Mouse (Mus musculus) hindbrain, postnatal 0 days (tissue): ENCODE measurements around the gene Stmn1. TPM values are rescaled to one million over a fixed set of nuclear protein-coding genes. Genes with fewer than 3 reads are reported as not detected.

Source experiments
- ATAC-seq: fragments of 200-750 bp; cut with Nextera tagmentation; 2 replicates; pipeline ENCODE4 v1.8.0; 2017; ENCODE audit warnings: mild to moderate bottlenecking, moderate TSS enrichment, moderate library complexity
- DNase-seq: peaks from one replicate; pipeline ENCODE4 v3.0.0-alpha.2; 2015; ENCODE audit warnings: low spot score
- H3K27ac ChIP-seq: fragments of 300-500 bp; sonication (generic); 2 replicates; pipeline ENCODE4 v1.5.1; 2014; ENCODE audit warnings: mild to moderate bottlenecking
- H3K27me3 ChIP-seq: fragments of 300-500 bp; sonication (generic); 2 replicates; pipeline ENCODE4 v1.6.1; 2014; ENCODE audit warnings: low read length, mixed read lengths; ENCODE audit not compliant: insufficient read depth
- H3K36me3 ChIP-seq: fragments of 300-500 bp; sonication (generic); 2 replicates; pipeline ENCODE4 v1.6.1; 2014; ENCODE audit warnings: low read length, mixed read lengths; ENCODE audit not compliant: insufficient read depth
- H3K4me1 ChIP-seq: fragments of 300-500 bp; sonication (generic); 2 replicates; pipeline ENCODE4 v1.6.1; 2014; ENCODE audit warnings: antibody characterized with exemption, low read length, mixed read lengths; ENCODE audit not compliant: insufficient read depth
- H3K4me2 ChIP-seq: fragments of 300-500 bp; sonication (generic); 2 replicates; pipeline ENCODE4 v1.6.1; 2014; ENCODE audit warnings: low read depth, mild to moderate bottlenecking, low read length, moderate library complexity, mixed read lengths
- H3K4me3 ChIP-seq: fragments of 300-500 bp; sonication (generic); 2 replicates; pipeline ENCODE4 v1.5.1; 2014; ENCODE audit warnings: low read length
- H3K9ac ChIP-seq: fragments of 300-500 bp; sonication (generic); replicated peaks from 2 replicates; pipeline ENCODE4 v1.6.1; 2014; ENCODE audit warnings: mild to moderate bottlenecking, low read length, moderate library complexity, mixed read lengths
- H3K9me3 ChIP-seq: fragments of 300-500 bp; sonication (generic); 2 replicates; pipeline ENCODE4 v1.6.1; 2016; ENCODE audit warnings: low read length, mixed read lengths
- CTCF ChIP-seq: IDR thresholded peaks from 2 replicates; pipeline ENCODE4 v1.5.1; 2016; ENCODE audit warnings: antibody characterized with exemption, control low read depth, low read depth
- WGBS: fragments of 180-500 bp; shearing (Covaris S2); extraction: QIAGEN DNeasy Blood & Tissue Kit; methylation state at CpG from one replicate; pipeline ENCODE4 v1.1.7; 2014; 5-methylcytosine and 5-hydroxymethylcytosine counted together
- polyA plus RNA-seq: library from polyadenylated mRNA; unstranded; fragments of >200 nt; fragmentation: Nextera tagmentation; extraction: Ambion mirVana; gene quantifications from 2 replicates; pipeline ENCODE4 v1.2.1, GENCODE M21; 2015
- total RNA-seq: library from RNA; depleted of rRNA; stranded (reverse); fragments of >200 nt; gene quantifications from 2 replicates; pipeline ENCODE4 v1.2.3, GENCODE M21; 2014

The Stmn1 gene
- total and polyA plus RNA-seq, 2 experiments from 2014 or later, result 752 to 4,307 TPM

DNA sequence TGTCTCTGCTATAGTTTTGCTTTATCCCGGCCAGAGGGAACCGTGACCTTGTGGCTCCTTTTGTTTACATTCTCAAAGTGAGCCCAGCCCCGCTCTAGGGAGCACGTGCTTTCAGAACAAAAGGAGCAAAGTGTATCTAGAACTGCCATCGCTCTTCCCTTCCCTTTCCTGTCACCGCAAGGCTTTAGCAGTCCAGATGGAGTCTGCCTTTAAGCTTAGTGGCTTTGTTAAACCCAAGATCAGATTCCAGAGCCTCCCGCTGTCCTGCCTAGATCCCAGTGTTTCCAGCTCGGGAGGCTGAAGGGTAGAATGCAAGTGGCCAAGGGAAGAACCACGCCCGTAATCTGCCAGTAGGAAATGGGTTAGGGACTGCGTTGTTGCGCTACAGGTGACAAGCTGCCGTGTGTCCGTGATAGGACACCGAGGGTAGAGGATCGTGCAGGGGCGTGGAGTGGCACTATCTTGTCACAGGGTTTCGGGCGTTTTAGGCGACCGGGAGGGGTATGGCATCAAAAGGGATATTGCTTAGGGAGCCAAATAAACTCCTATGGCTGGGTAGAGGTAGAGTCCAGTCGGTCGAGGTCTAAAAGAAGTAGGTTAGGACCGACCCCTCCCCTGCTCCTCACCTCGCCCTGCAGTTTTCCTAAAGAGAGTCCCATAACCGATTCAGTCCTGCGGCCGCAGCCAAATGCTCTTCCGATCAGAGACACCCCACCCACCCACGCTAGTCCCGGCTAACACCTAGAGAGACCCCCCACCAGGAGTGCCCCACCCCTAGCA, 495 bp upstream of the Stmn1 start:
- TF ChIP-seq CTCF, result no peak
- Histone ChIP-seq H3K4me3 (peak overlapping the region; percentile 92), H3K27ac (peak overlapping the region; percentile 98), H3K9ac (peak overlapping the region; percentile 97), H3K4me2 (peak overlapping the region; percentile 83), H3K27me3 (no peaks in the 10 kb centered on the region), H3K9me3 (no peaks in the 10 kb centered on the region), H3K4me1 (peaks cover 3% of the 10 kb centered on the region; the same call in 1 of the 2 replicates), H3K36me3 (peaks cover 7% of the 10 kb centered on the region; the same call in 1 of the 2 replicates)
- peak; percentile 69 for DNase-seq
- WGBS, result under 1% methylated on average over 31 of the region's 31 CpGs
- peak; percentile 36 for ATAC-seq

DNA sequence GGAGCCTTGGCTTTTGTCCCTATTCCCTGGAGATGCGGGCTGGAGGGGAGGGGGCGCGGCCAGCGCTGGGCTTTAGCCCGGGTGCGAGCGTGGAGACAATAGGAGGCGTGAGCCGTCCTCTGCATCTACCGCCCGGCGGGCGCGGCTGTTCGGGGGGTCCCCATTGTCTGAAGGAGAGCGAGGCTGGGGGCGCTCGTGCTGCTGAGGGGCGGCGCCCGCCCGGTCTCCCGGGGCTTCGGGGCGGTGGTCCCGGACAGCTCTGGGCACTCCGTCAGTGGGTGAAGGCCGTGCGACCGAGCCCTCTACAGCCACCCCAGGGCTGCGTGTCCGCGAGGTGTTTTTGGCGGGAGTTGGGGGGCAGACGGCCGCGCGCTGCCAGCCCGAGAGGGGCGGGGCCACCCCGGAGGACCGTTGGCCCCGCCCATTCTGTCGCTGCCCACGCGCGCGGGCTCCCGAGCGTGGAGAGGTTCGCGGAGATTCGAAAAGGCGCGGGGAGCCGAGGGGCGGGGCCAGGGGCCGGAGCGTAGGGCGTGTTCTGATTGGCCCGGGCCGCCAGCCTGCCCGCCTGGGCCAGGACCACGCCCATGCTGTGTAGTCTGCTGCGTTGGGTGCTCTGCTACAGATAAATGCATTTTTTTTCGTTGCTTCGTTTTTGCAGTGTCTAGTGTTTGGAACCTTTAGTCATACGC, 602 bp downstream of the Stmn1 start:
- no peak for TF ChIP-seq CTCF
- Histone ChIP-seq H3K27me3 (no peaks in the 10 kb centered on the region), H3K4me2 (peak overlapping the region; percentile 83)

DNA sequence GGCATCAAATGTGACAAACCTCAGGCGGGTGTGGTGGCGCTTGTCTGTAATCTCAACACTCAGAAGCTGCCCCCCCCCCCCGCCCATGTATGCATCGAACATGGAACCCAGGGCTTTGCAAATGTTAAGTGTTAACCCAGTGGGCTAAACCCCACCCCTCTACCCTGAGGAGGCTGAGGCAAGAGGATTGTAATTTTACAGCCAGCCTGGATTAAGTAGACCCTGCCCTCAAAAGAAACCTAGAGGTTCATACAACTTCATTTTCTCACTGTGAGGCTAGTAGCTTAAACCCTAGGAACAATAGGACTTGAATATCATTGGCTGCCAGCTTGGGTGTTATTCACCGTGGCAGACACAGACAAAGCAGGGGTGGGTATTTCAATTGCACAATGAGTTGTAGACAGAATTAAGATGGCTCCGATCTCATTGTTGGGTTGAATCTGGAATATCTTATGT, 1.2 kb downstream of the Stmn1 start:
- peak overlapping the region; percentile 83 for H3K4me2 ChIP-seq
- ATAC-seq (peak; percentile 19; the same call in 1 of the 2 replicates), DNase-seq (peak; percentile 74)
- H3K9me3 ChIP-seq, result no peaks in the 10 kb centered on the region
- peak overlapping the region; percentile 98 for H3K27ac ChIP-seq
- H3K4me1 ChIP-seq, result peaks cover 6% of the 10 kb centered on the region; the same call in 1 of the 2 replicates
- no peaks in the 10 kb centered on the region for H3K27me3 ChIP-seq
- H3K9ac ChIP-seq, result peak overlapping the region; percentile 97
- no peak for TF ChIP-seq CTCF
- WGBS, result 3% methylated on average over 6 of the region's 6 CpGs
- H3K36me3 ChIP-seq, result peaks cover 14% of the 10 kb centered on the region
- peak overlapping the region; percentile 92 for H3K4me3 ChIP-seq

More for the DNA sequence above, 602 bp downstream of the Stmn1 start:
- Histone ChIP-seq H3K4me3 (peak overlapping the region; percentile 92), H3K4me1 (peaks cover 3% of the 10 kb centered on the region; the same call in 1 of the 2 replicates), H3K9ac (peak overlapping the region; percentile 97), H3K36me3 (peaks cover 7% of the 10 kb centered on the region; the same call in 1 of the 2 replicates), H3K9me3 (no peaks in the 10 kb centered on the region), H3K27ac (peak overlapping the region; percentile 98)
- 3% methylated on average over 54 of the region's 68 CpGs for WGBS
- ATAC-seq (peak; percentile 89), DNase-seq (peak; percentile 98)

DNA sequence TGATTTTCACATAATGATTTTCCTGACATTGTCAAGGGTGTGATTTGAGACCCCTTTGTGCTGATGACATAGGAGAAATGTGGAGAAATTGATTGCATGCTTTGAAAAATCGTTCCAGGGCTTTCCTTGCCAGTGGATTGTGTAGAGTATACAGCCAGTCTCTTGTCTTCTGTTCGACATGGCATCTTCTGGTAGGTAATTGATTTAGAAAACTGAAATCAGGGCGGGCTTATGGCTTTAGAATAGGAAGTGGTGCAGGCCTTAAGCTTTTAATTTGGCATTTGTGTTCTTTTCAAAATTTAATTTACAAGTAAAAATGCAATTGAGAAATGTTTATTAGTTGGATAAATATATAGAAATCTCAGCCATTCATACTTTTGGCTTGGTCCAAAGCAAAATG, 1.9 kb downstream of the Stmn1 start:
- WGBS, result 21% methylated on average over 3 of the region's 3 CpGs
- TF ChIP-seq CTCF, result no peak
- DNase-seq (peak; percentile 55), ATAC-seq (no peak)
- H3K27ac ChIP-seq, result peak overlapping the region; percentile 98
- H3K4me1 ChIP-seq, result peaks cover 6% of the 10 kb centered on the region; the same call in 1 of the 2 replicates
- H3K4me3 ChIP-seq, result peak overlapping the region; percentile 92
- H3K9ac ChIP-seq, result peak overlapping the region; percentile 97
- no peaks in the 10 kb centered on the region for H3K27me3 ChIP-seq
- peaks cover 20% of the 10 kb centered on the region for H3K36me3 ChIP-seq
- peak overlapping the region; percentile 83 for H3K4me2 ChIP-seq
- no peaks in the 10 kb centered on the region for H3K9me3 ChIP-seq

DNA sequence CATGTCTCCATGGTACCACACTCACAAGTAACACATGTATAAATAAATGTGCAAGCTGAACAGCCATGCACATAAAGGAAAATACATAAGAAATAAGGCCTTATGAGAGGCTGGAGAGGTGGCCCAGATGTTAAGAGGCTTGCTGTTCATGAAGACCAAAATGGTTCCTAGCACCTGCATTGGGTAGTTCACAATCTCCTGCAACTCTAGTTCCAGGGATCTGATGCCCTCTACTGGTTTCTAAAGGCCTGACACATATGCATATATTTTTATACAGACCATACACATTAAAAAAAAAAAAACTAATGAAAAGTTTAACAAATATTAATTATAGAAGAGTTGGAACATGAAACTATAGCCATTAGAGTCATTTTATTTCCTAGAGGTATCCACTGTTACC, 3.3 kb downstream of the Stmn1 start:
- Histone ChIP-seq H3K27me3 (no peaks in the 10 kb centered on the region), H3K9ac (no peak overlapping the region), H3K9me3 (no peaks in the 10 kb centered on the region), H3K4me1 (peaks cover 6% of the 10 kb centered on the region; the same call in 1 of the 2 replicates), H3K36me3 (peaks cover 31% of the 10 kb centered on the region), H3K27ac (peak overlapping the region; percentile 98; the same call in 1 of the 2 replicates), H3K4me3 (peak overlapping the region; percentile 92), H3K4me2 (peak overlapping the region; percentile 83)
- peak; percentile 59 for DNase-seq
- ATAC-seq, result no peak
- peak; percentile 53; the same call in 1 of the 2 replicates for TF ChIP-seq CTCF

DNA sequence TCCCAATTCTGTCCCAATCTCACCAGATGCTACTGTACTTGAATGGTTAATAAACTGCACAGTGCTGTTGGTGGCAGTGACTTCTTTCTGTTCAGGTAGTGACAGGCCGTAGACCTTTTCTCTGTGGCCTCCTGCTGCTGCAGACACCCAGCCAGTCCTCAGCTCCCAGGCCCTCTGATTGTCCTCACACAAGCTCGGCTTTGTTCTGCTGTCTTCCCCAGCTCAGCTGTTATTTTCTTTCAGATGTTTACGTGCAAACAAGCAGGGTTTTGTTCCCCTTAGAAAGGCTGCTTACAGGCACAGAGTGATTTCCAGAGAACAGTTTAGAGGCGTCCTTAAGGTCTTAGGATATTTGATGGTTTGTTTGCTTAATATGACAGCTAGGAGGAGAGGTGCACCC, 5.6 kb downstream of the Stmn1 start:
- DNase-seq, result no peak
- H3K27me3 ChIP-seq, result no peaks in the 10 kb centered on the region
- TF ChIP-seq CTCF, result no peak
- H3K4me3 ChIP-seq, result no peak overlapping the region
- H3K9me3 ChIP-seq, result no peaks in the 10 kb centered on the region
- 0 out of 2 replicates have a peak overlapping the region, but pooled peaks have one; percentile 26 for H3K9ac ChIP-seq
- H3K4me1 ChIP-seq, result peaks cover 3% of the 10 kb centered on the region; the same call in 1 of the 2 replicates
- ATAC-seq, result no peak
- H3K36me3 ChIP-seq, result peaks cover 34% of the 10 kb centered on the region
- WGBS, result 36% methylated on average over 4 of the region's 4 CpGs
- no peak overlapping the region for H3K4me2 ChIP-seq
- peak overlapping the region; percentile 80 for H3K27ac ChIP-seq
